Mouse (Mus musculus) bone marrow, adult 2 months (tissue): ENCODE results near the gene Agpat2. TPM values are rescaled to one million over a fixed set of nuclear protein-coding genes. Genes with fewer than 3 reads are reported as not detected.
A peak's percentile ranks its signal among the peaks of the same experiment; 100 is the strongest.

ENCODE experiments used
- H3K27ac ChIP-seq: fragments of 200-500 bp; 2 replicates; pipeline ENCODE4 v1.5.1; 2012; ENCODE audit warnings: low read depth, mild to moderate bottlenecking, control low read depth, inconsistent platforms, low read length; ENCODE audit not compliant: control insufficient read depth, poor library complexity, insufficient read depth
- H3K4me1 ChIP-seq: fragments of 200-500 bp; 2 replicates; pipeline ENCODE4 v1.6.1; 2011; ENCODE audit warnings: low read length; ENCODE audit not compliant: control insufficient read depth, insufficient read depth
- H3K4me3 ChIP-seq: fragments of 200-500 bp; replicated peaks from 2 replicates; pipeline ENCODE3; 2011; ENCODE audit warnings: mild to moderate bottlenecking, low read depth, low read length, control low read depth; ENCODE audit not compliant: control insufficient read depth
- CTCF ChIP-seq: fragments of 200-500 bp; IDR thresholded peaks from 2 replicates; pipeline ENCODE4 v1.5.1; 2011; ENCODE audit warnings: low read length, control low read depth; ENCODE audit not compliant: control insufficient read depth, insufficient read depth
- POLR2A ChIP-seq: fragments of 200-500 bp; IDR thresholded peaks from 2 replicates; pipeline ENCODE4 v1.6.1; 2011; ENCODE audit warnings: low read depth, mild to moderate bottlenecking, control low read depth, low read length, borderline replicate concordance; ENCODE audit not compliant: control insufficient read depth
- WGBS: fragments of 180-500 bp; shearing (Covaris S2); methylation state at CpG from one replicate; pipeline ENCODE4 v1.1.7; 2018; 5-methylcytosine and 5-hydroxymethylcytosine counted together
- polyA plus RNA-seq: library from polyadenylated mRNA; stranded (reverse); fragments of >200 nt; gene quantifications from 2 replicates; pipeline ENCODE4 v1.2.4, GENCODE M21; 2011; ENCODE audit warnings: low replicate concordance; ENCODE audit not compliant: missing spikeins, insufficient read depth, insufficient read length

Agpat2 gene
- polyA plus RNA-seq, 1 experiment = 32.5 TPM

- H3K27ac ChIP-seq = no peak overlapping the region
- TF ChIP-seq CTCF (no peak), POLR2A (no peak)
- no peaks in the 10 kb centered on the region for H3K4me1 ChIP-seq
- H3K4me3 ChIP-seq = no peak overlapping the region
- WGBS = 75% methylated on average over 4 of the region's 4 CpGs
Measured at GRCm38 (mm10) chr2:26615459-26616124, 11.4 kb upstream of the Agpat2 start.

- Histone ChIP-seq H3K4me3 (no peak overlapping the region), H3K27ac (no peak overlapping the region), H3K4me1 (no peaks in the 10 kb centered on the region)
- TF ChIP-seq POLR2A (no peak), CTCF (no peak)
- WGBS = 71% methylated on average over 5 of the region's 5 CpGs
Measured at GRCm38 (mm10) chr2:26614903-26615302, 10.7 kb upstream of the Agpat2 start.

GRCm38 (mm10) chr2:26611896-26612295, 7.7 kb upstream of the Agpat2 start:
- H3K4me3 ChIP-seq = no peak overlapping the region
- TF ChIP-seq CTCF = no peak
- no peak for TF ChIP-seq POLR2A
- H3K27ac ChIP-seq = no peak overlapping the region
- H3K4me1 ChIP-seq = peaks cover 3% of the 10 kb centered on the region; the same call in 1 of the 2 replicates

GRCm38 (mm10) chr2:26611054-26611453, 6.8 kb upstream of the Agpat2 start:
- TF ChIP-seq POLR2A (no peak), CTCF (no peak)
- Histone ChIP-seq H3K4me1 (peaks cover 5% of the 10 kb centered on the region; the same call in 1 of the 2 replicates), H3K27ac (no peak overlapping the region), H3K4me3 (no peak overlapping the region)

GRCm38 (mm10) chr2:26610526-26610925, 6.3 kb upstream of the Agpat2 start:
- WGBS = 84% methylated on average over 3 of the region's 3 CpGs
- no peak for TF ChIP-seq CTCF
- no peak for TF ChIP-seq POLR2A
- Histone ChIP-seq H3K27ac (no peak overlapping the region), H3K4me3 (no peak overlapping the region), H3K4me1 (peaks cover 5% of the 10 kb centered on the region; the same call in 1 of the 2 replicates)

- no peak for TF ChIP-seq CTCF
- no peak for TF ChIP-seq POLR2A
- Histone ChIP-seq H3K4me1 (peaks cover 5% of the 10 kb centered on the region; the same call in 1 of the 2 replicates), H3K4me3 (no peak overlapping the region), H3K27ac (no peak overlapping the region)
Measured at GRCm38 (mm10) chr2:26609261-26609661, 5.0 kb upstream of the Agpat2 start.

- Histone ChIP-seq H3K27ac (no peak overlapping the region), H3K4me3 (no peak overlapping the region), H3K4me1 (peaks cover 5% of the 10 kb centered on the region; the same call in 1 of the 2 replicates)
- no peak for TF ChIP-seq POLR2A
- TF ChIP-seq CTCF = no peak
Measured at GRCm38 (mm10) chr2:26608781-26609180, 4.6 kb upstream of the Agpat2 start.

GRCm38 (mm10) chr2:26607056-26607910, 3.1 kb upstream of the Agpat2 start:
- WGBS = 27% methylated on average over 6 of the region's 6 CpGs
- peak overlapping the region; percentile 94 for H3K27ac ChIP-seq
- H3K4me3 ChIP-seq = no peak overlapping the region
- TF ChIP-seq CTCF (no peak), POLR2A (no peak)
- H3K4me1 ChIP-seq = peaks cover 5% of the 10 kb centered on the region; the same call in 1 of the 2 replicates
